Mouse (Mus musculus): ENCODE data around the gene Psph.

GRCm38 (mm10) chr5:129770443-129771355, 16.6 kb downstream of the Psph start:
- no peak for TF ChIP-seq CTCF (IDR thresholded peaks at IDR 0.05; ENCODE audit: extremely low read depth, insufficient read depth, low read length)
- TF ChIP-seq POLR2A (IDR thresholded peaks at IDR 0.05; ENCODE audit: extremely low read depth, insufficient read depth, low read length), result no peak
